Mouse (Mus musculus): Measurements from ENCODE around the gene Dbi.

Dbi gene

GRCm38 (mm10) chr1:120120969-120121811, at the start of gene Dbi, which contains the start of gene 3110009E18Rik:
TSS of gene Dbi (minus strand) at chr1:120121078.
TSS of gene 3110009E18Rik (plus strand) at chr1:120121187.
- DNase-seq = peak; percentile 99

- DNase-seq = no peak
Observed at GRCm38 (mm10) chr1:120170307-120170706, 49.4 kb upstream of the Dbi start.

GRCm38 (mm10) chr1:120168674-120169073, 47.8 kb upstream of the Dbi start:
- DNase-seq = no peak

- no peak for DNase-seq
Observed at GRCm38 (mm10) chr1:120168016-120168415, 47.1 kb upstream of the Dbi start.

GRCm38 (mm10) chr1:120162616-120163015, 41.7 kb upstream of the Dbi start:
- DNase-seq = no peak

GRCm38 (mm10) chr1:120161502-120161901, 40.6 kb upstream of the Dbi start:
- DNase-seq = no peak

- DNase-seq = no peak
Observed at GRCm38 (mm10) chr1:120158474-120159127, 37.7 kb upstream of the Dbi start.

GRCm38 (mm10) chr1:120155325-120155724, 34.4 kb upstream of the Dbi start:
- DNase-seq = peak; percentile 59

- DNase-seq = peak; percentile 55
Observed at GRCm38 (mm10) chr1:120154232-120154631, 33.4 kb upstream of the Dbi start.

- no peak for DNase-seq
Observed at GRCm38 (mm10) chr1:120146994-120147393, 26.1 kb upstream of the Dbi start.

GRCm38 (mm10) chr1:120145527-120146216, 24.8 kb upstream of the Dbi start:
- no peak for DNase-seq

- DNase-seq = no peak
Observed at GRCm38 (mm10) chr1:120142551-120142950, 21.7 kb upstream of the Dbi start.

- no peak for DNase-seq
Observed at GRCm38 (mm10) chr1:120140144-120140693, 19.3 kb upstream of the Dbi start.

- DNase-seq = no peak
Observed at GRCm38 (mm10) chr1:120138923-120139540, 18.2 kb upstream of the Dbi start.

GRCm38 (mm10) chr1:120135934-120136786, 15.3 kb upstream of the Dbi start:
- no peak for DNase-seq

- no peak for DNase-seq
Observed at GRCm38 (mm10) chr1:120132376-120132775, 11.5 kb upstream of the Dbi start.

- no peak for DNase-seq
Observed at GRCm38 (mm10) chr1:120126318-120126717, 5.4 kb upstream of the Dbi start.

- DNase-seq = no peak
Observed at GRCm38 (mm10) chr1:120125471-120125870, 4.6 kb upstream of the Dbi start.

- DNase-seq = no peak
Observed at GRCm38 (mm10) chr1:120124839-120125238, 4.0 kb upstream of the Dbi start.

GRCm38 (mm10) chr1:120122634-120123383, 1.9 kb upstream of the Dbi start:
- DNase-seq = no peak

- DNase-seq = no peak
Observed at GRCm38 (mm10) chr1:120121930-120122530, 1.2 kb upstream of the Dbi start.
